Mouse (Mus musculus) T-helper 2 cell (primary cell): ENCODE results near the gene Kdm2b.

ENCODE experiments used
- in situ Hi-C: fragments of 300-600 bp; cut with MboI, MseI; formaldehyde crosslinking; loops from one replicate; pipeline ENCODE4 v1.15.1; 2025; ENCODE audit warnings: high pct_unique_total_duplicates

The Kdm2b gene

DNA sequence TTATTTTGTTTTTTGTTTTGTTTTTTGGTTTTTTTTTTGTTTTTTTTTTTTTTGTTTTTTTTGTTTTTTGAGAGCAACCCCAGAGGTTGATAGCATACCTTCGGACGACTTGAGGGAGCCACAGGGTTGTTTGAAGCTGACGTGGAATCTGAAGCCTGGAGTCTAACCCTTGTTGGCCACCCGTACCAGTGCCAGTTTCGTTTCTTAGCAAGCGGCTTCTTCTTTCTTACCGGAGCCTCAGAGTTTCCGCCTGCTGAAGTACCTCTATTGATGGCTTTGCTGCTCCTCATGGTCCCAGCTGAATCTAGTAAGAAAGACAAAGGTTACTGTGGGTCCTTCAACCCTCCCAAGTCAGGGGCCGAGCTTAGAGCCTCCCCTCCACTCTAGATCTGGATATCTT is 22.1 kb upstream of the Kdm2b start:
- in situ Hi-C loops = no loop called here

DNA sequence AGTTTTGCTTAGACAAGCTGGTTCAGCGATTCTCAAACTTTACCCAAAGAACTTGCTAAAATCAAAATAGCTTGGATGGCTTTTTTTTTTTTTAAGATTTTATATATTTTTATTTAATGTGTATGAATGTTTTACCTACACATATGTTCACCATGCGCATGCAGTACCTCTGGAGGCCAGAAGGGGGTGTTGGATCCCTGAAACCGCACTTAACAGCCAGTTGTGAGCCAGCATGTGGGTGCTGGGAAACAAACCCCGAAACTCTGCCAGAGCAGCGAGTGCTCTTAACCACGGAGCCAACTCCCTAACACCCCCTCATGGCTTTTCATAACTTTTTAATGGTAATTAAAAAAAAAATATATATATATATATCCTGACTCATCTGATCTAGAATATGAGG is 21.2 kb upstream of the Kdm2b start:
- in situ Hi-C loops = no loop called here

DNA sequence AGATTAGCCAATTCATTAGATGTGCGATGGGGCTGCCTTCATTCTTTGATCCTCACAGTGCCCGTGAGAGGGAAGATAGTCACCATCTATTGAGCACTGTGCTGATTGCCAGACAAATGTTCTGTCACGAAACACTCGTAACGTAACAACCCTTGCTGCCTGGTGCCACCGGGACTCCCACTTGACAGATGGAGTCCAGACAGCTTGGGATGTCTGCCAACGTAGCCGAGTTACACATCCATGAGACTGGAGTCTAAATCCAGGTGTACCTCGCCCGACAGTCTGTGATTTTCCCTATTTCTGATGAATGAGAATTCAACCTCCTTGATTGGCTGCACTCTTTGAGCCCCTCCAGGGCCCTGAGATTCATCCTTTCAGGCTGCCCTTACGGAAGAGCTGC is 20.2 kb upstream of the Kdm2b start:
- in situ Hi-C loops = no loop called here

DNA sequence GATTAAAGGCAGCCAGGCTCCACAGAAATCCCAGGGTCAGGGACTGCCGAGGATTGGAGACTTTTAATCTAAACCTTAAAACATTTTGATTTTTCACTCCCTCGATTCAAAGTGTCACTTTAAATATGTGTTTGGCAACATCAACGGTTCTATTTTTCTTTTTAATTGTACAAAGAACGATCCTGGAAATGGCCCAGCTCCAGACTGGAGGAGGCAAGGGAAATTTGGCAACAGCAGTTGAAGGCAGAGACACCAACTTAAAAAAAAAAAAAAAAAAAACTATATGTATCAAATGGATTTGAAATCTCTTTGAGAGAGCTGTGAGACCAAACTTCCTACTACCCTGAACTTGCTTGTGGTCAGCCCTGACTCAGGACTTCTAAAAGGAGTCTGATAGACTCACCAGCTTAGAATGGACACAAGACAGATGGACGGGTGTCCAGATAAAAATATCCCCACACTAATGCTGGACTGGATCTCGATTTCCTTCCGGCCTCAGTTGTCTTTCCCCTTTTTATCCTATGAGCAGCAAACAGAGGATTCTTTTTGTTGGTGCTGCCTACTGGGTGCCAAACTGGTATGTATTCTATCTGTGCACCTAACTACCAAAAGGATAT is 19.4 kb upstream of the Kdm2b start:
- in situ Hi-C loops = no loop called here

DNA sequence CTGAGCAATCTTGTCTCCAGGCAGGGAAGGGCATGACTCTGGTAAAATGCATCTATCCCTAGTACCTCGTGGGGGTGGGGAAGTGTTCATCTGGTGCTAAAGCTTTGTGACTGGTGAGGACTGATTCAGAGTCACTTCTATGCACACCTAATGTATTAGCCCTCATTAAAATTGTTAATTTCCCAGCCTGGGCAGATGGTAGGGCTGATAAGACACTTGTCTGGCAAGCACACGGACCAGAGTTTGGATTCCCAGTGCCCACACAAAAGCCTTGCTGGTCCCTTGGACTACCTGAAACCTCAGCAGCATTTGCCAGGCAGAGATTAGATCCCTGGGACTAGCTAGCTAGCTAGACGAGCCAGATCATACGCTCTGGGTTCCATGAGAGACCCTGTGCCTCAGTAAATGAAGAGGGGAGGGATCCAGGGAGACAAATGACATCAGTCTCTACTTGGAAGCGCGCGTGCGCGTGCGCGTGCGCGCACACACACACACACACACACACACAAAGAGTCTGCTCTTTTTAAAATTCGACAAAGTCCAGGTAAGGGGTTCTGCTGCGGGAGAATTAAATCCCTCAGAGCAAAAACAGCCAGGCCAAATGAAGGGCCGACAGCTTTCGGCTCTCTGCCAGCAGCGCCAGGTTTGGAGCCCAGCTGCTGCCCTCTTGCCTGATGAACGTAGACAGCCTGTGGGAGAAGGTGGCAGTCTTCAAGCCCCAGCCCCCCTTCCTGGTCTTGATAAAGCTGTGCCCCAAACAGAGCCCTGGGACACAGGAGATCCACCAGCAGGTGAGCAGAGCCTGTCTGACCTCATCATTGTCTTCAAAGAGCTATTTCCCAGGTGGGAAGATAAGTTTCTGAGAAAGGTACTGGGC is 16.3 kb upstream of the Kdm2b start:
- in situ Hi-C loops = no loop called here

DNA sequence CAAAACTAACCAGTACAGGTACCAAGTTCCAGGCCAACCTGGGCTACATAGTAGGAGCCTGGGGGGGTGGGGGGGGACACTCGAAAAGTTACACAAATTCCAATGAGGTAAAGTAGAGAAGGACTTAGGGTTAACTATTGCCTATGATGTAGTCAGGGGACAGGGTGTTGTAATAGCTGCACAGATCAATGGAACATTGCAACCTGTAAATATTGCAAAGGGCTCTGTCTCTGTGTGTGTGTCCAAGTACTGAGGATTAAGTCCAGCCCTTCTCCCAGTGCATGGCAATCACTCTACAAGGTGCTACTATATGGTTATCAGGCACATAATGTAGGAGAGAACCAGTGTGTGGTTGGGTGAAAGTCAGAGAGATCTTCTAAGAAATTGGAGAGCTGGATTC is 11.3 kb upstream of the Kdm2b start:
- in situ Hi-C loops = no loop called here

DNA sequence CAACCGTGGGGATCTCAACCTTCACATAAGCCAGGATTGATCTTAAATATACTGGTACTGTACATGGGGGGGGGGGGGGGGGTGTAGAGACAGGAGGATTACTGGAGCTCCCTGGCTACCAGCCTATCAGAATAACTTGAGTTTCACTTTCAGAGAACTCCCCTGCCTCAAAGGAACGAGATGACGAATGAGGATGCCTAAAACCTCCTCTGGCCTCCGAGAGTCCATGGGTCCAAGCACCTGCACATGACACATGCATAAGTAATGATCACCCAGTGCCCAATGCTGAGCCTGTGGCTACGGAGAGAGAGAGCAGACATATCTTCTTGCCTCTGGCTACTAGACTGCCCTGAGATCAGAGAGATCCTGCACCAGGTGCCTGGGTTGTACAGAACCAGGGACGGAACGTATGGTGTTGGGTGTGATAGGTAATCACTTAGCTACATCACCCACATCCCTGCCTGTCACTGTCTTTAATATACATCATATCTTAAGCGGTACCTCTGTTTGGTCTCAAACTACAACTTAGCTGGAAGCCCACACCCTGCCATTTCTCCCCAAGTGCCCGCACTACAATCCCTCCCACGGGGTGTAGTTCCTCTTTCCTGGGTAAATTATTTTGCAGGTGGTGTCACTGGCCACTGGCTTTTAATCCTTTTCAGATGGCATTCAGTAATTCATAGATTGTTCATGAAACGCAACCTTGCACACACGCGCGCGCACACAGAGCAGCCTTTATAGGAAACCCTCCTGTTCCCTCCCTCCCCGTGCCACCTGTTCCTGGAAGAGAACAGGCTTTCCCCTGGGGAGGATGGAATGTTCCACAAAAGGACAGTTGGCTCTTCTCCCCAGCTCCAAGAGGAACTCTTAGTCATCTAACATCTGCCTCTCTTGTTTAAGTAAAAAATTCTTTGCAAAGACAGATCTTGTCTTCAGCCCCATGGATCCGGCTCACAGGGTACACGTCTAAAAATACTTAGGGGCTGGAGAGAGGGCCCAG is 7.9 kb upstream of the Kdm2b start:
- in situ Hi-C loops = no loop called here

DNA sequence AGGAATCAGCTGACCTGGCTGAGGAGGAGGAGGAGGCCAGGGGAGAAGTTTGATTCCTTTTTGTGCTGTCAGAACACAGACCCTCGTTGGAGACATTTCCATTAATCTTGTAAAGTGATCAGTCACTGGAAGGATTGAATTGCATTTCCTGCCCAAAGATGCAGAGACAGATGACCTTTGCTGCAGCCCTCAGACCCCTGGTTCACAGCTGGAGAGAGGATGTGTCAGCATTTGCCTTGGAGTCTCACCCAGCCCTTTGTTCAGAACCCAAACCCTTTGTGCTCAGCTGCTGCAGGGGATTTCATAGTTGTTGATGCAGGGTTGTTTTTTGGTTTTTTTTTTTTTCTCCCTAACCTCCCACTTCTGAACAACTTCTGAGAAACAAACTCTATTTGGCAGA is 5.3 kb upstream of the Kdm2b start:
- in situ Hi-C loops = no loop called here

DNA sequence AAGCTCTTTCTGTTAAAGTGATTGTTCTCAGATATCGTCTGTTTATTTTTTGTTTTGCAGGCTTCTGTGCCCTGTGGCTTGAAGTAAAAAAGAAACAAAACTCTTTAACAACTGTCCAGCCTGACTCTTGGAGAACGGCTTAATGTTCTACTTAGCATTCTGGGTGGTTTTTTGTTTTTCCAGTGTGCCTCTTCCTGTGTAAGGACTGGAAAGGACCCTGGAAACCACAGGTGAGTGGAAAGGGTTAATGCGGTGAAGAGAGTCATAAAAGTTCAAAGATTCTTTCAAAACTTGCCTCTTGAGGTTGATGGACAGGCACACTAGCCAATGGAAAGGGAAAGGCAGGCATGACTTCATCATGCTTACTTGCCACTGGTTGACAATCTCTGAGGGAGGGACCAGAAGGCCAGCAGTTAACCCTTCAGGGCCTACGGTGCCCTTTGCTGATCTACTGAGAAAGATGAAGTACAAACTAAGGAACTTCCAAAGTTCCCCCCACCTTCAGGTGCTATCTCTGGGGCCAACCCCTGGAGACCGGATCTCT is 4.8 kb upstream of the Kdm2b start:
- in situ Hi-C loops = no loop called here

DNA sequence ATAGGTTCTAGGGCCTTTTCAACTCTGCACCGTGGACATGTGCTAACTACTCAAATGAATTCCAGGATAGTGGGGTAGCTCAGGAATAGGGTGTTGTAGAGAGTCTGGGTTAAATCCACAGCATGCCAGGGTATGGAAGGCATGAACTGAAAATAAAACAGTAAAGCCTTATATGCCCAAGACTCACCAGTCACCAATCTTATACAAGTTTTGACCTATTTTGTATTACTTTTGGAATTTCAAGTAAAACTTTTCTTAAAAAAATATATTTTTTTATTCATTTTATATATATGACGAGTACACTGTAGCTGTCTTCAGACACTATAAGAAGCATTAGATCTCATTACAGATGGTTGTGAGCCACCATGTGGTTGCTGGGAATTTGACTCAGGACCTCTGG is 4.2 kb upstream of the Kdm2b start:
- in situ Hi-C loops = no loop called here

DNA sequence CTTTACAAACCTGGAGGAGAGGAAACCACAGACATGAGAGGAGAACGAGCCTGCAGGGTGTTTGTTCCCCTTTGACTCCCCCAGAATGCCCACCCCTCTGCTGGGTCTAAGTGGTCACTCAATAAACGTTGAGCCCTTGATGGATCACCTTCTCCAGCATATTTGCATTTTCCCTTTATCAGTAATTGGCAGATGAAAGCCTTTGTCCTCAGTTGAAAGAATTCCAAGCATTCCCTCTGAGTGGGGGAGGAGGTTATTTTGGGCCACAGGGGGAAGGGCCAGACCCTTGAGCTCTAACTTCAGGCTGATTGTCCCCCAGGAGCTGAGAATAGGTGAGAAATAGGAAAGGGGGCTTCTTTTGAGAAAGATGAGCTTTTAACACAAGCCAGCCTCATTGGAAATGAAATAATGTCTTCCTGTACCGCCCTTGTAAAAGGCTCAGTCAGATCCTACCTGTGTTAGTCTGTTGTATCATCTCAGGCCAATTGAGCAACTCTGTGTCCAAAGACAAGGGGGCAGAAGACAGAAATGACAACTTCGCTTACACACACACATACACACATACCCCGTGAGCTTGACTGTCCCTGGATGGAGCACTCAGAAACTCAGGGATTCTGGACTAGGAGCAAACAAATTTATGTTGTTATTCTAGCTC is 1.9 kb upstream of the Kdm2b start:
- in situ Hi-C loops = no loop called here

DNA sequence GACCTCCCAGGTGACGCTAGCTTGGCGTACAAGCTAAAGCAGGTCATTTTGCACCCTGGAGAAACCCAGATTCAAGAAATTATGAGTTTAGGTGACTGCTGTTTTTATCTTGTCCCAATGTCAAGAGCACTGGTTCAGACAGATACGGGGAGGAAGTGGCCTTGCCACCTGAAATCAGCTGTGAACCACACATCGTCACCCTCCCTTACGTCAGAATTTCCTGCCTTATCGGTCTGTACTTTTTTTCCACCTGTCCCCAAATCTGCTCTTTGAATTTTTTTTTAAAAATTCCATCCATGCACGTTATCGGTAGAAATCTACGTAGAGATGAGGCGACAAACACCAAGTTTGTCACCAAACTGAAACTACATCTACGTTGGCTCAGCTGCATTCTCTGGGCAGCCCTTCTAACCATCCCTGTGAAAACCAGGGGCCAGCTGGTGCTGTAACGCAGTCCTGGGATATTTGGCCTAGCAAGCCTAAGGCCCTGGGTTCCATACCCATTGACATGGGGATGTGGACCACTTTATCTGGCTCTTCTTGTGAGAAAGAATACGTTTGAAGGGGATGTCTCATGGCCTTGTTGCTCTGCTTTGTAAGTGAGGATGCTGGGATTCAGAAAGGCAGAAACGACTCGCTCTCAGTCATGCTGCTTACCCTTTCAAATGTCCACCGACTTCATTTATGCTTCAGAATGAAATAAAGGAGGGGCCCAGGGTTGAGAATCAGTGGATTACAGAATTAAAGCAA is 963 bp upstream of the Kdm2b start:
- in situ Hi-C loops = no loop called here

DNA sequence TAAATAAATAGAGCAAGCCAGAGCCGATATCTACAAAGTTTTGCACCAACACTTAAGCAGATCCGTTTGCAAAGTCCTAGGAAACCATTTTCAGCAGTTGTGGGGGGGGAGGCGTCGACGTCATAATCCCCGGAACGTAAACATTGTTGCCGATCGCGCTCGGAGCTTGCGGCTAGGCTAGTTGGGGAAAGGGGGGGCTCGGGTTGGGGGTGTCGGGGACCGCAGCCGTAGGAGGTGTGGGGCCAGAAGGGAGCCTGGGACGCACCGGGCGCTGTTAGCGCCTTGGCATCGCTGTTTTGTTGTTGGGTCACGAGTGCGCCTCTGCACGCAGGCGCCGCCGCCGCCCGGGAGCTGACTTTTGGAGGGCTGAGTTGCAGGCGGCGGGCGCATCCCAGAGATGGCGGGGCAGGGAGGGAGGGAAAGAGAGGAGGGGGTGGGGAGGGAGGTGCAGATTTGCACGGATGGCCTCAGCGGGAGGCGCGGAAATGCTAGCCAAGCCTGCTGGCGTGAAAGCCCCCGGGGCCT is 560 bp downstream of the Kdm2b start:
- in situ Hi-C loops = no loop called here

DNA sequence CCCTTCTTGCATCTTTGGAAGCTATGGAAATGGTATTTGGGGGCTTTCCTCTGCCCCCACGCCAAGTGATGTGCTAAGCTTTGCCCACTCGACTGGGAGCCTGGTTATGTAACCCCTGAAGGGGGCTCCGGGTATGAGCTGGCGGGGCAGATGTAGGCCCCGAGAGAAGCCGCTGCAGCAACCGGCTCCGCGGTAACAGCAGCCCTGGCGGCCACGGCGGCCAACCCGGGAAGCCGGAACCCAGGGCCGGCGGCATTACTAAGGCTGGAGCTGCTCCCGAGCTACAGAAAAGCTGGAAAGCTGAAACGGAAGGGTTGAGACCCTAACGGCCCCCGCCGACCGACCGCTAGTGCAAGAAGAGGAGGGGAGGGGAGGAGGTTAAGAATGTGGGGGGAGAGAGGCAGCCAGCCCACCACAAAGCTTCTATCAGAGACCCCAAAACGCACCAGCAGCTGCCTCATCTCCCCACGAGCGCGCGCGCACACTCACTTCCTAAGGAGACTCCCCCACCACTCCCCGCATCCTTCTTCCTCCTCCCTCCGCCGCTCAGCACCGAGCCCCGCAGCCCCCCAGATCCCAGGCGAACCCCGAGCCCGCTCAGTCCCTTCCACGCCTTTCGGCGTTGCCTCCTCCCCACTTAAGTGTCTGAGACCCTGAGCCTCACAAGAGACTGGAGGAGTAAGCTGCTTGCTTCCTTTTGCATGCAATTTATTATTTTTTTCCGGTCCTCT is 1.4 kb downstream of the Kdm2b start:
- in situ Hi-C loops = no loop called here

DNA sequence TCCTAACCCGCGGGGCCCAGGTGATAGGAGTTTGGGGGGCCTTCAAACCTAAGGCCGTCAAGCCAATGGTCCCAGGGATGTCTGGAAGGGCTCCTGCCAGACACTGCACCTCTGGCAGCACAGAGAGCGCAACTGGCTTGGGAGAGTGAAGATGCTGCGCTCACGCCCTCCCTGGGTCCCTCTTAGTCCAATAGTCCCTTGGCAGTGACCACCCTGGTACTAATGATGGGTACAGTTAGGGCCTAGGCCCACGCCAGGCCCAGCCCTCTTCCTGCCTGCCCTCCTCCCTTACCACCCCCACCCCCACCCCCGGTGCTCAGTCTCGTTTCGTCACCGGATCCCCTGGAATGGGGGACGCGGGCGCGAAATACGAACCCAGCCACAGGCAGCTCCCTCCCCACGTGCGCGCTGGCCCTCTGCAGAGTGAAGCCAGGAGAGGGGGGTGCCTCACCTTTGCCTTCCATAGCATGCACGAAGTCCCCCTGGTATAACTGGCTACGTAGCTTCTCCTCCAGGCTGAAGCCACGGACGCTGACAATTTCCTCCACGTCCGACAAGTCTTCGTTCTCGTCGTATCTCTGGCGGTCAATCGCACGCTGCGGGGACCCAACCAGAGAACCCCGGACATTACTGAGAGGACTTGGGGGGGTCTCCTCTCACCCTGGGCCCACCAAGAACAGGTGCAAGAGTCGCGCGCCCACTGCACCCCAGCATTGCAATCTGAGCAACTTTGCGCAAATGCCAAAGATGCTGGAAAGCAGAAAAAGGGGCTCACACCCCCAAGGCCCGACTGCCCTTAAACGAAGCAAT is 2.2 kb downstream of the Kdm2b start:
- in situ Hi-C loops = no loop called here

DNA sequence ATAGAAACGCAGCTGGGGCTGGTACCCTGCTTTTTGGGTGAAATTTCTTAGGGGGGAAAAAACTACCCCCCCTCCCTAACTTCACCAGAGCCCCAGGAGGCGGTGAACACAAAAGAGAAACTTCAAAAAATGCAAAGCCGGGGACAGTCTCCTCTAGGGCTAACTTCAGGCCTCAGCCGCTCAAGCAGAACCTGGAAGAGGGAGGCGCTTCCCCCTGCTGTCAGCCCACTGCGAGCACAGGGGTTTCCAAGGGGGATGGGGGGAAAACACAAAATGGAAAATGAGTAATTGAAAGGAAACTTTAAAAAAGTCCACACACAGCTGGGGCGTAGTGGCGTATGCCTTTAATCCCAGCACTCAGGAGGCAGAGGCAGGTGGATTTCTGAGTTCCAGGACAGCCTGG is 3.5 kb downstream of the Kdm2b start:
- in situ Hi-C loops = no loop called here

DNA sequence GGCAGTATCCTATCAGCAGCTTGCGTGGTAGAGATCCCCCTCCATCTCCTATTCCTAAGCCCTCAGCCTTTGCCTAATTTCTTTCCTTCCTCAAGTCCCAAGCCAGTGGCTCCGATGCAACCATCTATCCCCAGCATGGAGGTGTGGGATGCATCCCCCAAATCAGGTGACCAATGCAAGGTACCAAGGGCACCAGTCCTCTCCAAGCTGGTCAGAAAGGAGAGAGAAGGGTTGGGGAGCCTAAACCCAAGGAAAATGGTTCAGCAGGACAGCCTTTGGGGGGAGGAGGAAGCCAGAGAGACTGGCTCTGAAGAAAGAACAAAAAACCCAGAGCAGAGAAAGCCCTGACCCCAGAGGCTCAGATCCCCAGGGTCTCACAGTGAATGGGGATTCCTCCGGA is 4.3 kb downstream of the Kdm2b start:
- in situ Hi-C loops = no loop called here

DNA sequence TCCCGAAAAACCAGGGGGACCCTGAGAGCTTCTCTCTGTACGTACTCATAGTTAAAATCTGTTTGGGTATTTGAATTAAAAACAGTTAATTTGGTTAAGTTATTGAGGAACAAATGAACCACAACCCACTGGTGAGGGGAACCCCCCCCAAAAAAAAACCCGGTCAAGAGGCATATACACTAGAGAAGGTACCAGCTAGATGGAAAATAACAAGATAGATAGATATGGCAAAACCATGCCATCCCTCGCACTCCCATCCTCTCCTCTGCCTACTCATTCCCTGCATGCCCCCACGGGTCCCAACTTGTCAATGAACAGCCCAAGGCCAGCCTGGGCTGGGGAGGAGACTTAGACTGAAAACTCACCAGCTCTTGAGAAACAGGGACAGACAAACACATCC is 5.1 kb downstream of the Kdm2b start:
- in situ Hi-C loops = no loop called here

DNA sequence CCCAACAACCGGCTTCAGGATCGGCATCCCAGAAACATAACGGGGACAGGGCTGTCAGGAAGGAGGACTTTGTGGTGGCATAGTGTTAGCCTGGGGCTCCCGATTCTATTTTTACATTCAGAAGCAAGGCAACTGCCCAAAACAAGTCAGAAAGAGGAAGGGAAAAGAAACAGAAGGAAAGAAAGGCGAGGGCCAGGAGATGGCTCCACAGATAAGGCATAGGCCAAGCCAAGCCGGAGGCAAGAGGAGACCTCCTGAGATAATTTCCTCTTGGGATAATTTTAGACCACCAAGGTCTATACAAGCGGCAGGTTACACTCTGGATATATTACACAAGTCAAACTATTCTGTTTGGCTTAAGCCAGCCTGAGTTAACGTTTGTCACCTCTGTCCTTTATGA is 10.7 kb downstream of the Kdm2b start:
- in situ Hi-C loops = no loop called here
